12 mouse cellular contexts compared by ENCODE assay signal in the genomic region with DNA sequence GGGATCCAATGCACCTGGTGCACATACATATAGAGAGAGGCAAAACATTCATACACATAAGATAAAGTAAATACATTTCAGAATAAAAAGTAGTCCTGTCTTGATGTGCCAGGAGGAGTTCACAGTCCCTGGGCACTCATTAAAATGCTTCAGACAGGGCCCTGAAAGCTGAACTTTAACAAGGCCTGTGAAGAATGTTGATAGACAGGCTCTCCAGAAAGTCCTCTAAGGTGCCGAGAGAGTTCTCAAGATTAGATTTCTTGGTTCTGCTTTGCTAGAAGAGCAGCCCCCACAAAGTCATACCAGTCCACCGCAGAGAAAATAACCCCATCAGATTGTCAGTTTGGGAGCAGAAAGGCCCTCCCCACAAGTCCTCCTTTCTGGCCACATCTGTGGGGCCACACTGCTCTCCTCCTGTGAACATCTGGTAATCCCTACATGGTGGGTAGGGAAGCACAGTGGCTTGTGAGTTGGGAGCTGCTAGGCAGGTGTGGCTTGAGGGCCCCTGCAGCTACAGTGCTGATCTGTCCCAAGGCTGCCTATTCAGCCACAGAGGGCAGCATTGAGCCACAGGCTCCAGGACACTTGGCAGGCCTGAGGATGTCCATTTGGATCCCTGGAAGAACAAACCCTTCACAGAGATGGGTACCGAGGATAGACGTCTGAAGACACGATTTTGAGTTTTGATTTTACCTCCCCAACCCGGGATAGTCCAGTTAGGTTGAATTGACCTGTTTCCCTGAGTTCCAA. TPM values are rescaled to one million over a fixed set of nuclear protein-coding genes. Genes with fewer than 3 reads are reported as not detected.
DNase-seq lines count a peak whose midpoint lies in the region; ATAC-seq and TF ChIP-seq lines count a peak whose summit lies in the region.
"Had no signal": no experiment of that assay in that cellular context is flagged by ENCODE, and none has a peak within 500 bp of the region (broad histone marks: within the 10 kb centered on the region; RNA-seq: fewer than 3 reads in every experiment).

No protein-coding gene starts in this region.

- DNase-seq in adrenal gland, postnatal 14 days: peak; percentile 32
- no peak for DNase-seq in adrenal gland, postnatal 4 days (ENCODE audit: low spot score in 2 of 2)
- DNase-seq in hindbrain, postnatal 0 days (ENCODE audit: low spot score): peak; percentile 14
- peak; percentile 11 for DNase-seq in 416B (ENCODE audit: low read depth)
- peak; percentile 22 for DNase-seq in embryo, embryonic 10.5 days (ENCODE audit: low spot score)
- no peak for DNase-seq in right cerebral cortex, postnatal 14 days
- DNase-seq: kidney, postnatal 10 days had no signal

- no peak for ATAC-seq in hindbrain, postnatal 0 days
- ATAC-seq in hindbrain, embryonic 16.5 days: no peak
- ATAC-seq in intestine, embryonic 15.5 days: no peak

- TF ChIP-seq CTCF in hindbrain, postnatal 0 days (IDR thresholded peaks at IDR 0.05; ENCODE audit: low read depth): peak; percentile 55

- no peak overlapping the region for H3K4me3 ChIP-seq in hindbrain, postnatal 0 days (ENCODE audit: low read length)
- H3K4me3 ChIP-seq in hindbrain, embryonic 16.5 days (ENCODE audit: low read length): no peak overlapping the region
- no peak overlapping the region for H3K4me3 ChIP-seq in intestine, embryonic 15.5 days (replicated peaks)
- H3K4me3 ChIP-seq: embryonic facial prominence, embryonic 13.5 days; megakaryocyte, embryonic 14.5 days; neural tube, embryonic 15.5 days had no signal

- WGBS in hindbrain, postnatal 0 days: 87% methylated on average over 6 of the region's 6 CpGs
- WGBS in hindbrain, embryonic 16.5 days: 79% methylated on average over 6 of the region's 6 CpGs
- 78% methylated on average over 6 of the region's 6 CpGs for WGBS in intestine, embryonic 15.5 days

- H3K27ac ChIP-seq in hindbrain, postnatal 0 days: no peak overlapping the region
- no peak overlapping the region for H3K27ac ChIP-seq in hindbrain, embryonic 16.5 days (ENCODE audit: low read depth, low read length)
- H3K27ac ChIP-seq in intestine, embryonic 15.5 days: no peak overlapping the region
- H3K27ac ChIP-seq: embryonic facial prominence, embryonic 13.5 days; neural tube, embryonic 15.5 days had no signal

- H3K36me3 ChIP-seq in hindbrain, postnatal 0 days (ENCODE audit: insufficient read depth, low read length): no peaks in the 10 kb centered on the region
- no peaks in the 10 kb centered on the region for H3K36me3 ChIP-seq in hindbrain, embryonic 16.5 days (ENCODE audit: control insufficient read depth, insufficient read depth, low read length)
- no peaks in the 10 kb centered on the region for H3K36me3 ChIP-seq in intestine, embryonic 15.5 days
- H3K36me3 ChIP-seq: embryonic facial prominence, embryonic 13.5 days; neural tube, embryonic 15.5 days had no signal

- H3K4me1 ChIP-seq in hindbrain, postnatal 0 days (ENCODE audit: insufficient read depth, low read length): no peaks in the 10 kb centered on the region
- no peaks in the 10 kb centered on the region for H3K4me1 ChIP-seq in hindbrain, embryonic 16.5 days (ENCODE audit: control insufficient read depth, insufficient read depth, low read depth, low read length)
- no peaks in the 10 kb centered on the region for H3K4me1 ChIP-seq in intestine, embryonic 15.5 days (replicated peaks)
- H3K4me1 ChIP-seq: neural tube, embryonic 15.5 days had no signal

- no peaks in the 10 kb centered on the region for H3K27me3 ChIP-seq in hindbrain, postnatal 0 days (ENCODE audit: insufficient read depth, low read length)
- H3K27me3 ChIP-seq in hindbrain, embryonic 16.5 days (replicated peaks; ENCODE audit: control insufficient read depth, insufficient read depth, low read length): no peaks in the 10 kb centered on the region
- H3K27me3 ChIP-seq in intestine, embryonic 15.5 days (replicated peaks): no peaks in the 10 kb centered on the region
- H3K27me3 ChIP-seq: embryonic facial prominence, embryonic 13.5 days; neural tube, embryonic 15.5 days had no signal

- H3K4me2 ChIP-seq in hindbrain, postnatal 0 days (ENCODE audit: low read depth, low read length): no peak overlapping the region
- H3K4me2 ChIP-seq in hindbrain, embryonic 16.5 days (ENCODE audit: low read length): no peak overlapping the region
- H3K4me2 ChIP-seq in intestine, embryonic 15.5 days (replicated peaks): no peak overlapping the region
- H3K4me2 ChIP-seq: embryonic facial prominence, embryonic 13.5 days; neural tube, embryonic 15.5 days had no signal

- H3K9ac ChIP-seq in hindbrain, postnatal 0 days (replicated peaks; ENCODE audit: low read length): no peak overlapping the region
- no peak overlapping the region for H3K9ac ChIP-seq in hindbrain, embryonic 16.5 days (ENCODE audit: low read depth, low read length)
- no peak overlapping the region for H3K9ac ChIP-seq in intestine, embryonic 15.5 days
- H3K9ac ChIP-seq: embryonic facial prominence, embryonic 13.5 days; neural tube, embryonic 15.5 days had no signal

- H3K9me3 ChIP-seq in hindbrain, postnatal 0 days (ENCODE audit: low read length): no peaks in the 10 kb centered on the region
- no peaks in the 10 kb centered on the region for H3K9me3 ChIP-seq in hindbrain, embryonic 16.5 days (ENCODE audit: control insufficient read depth, low read length)
- H3K9me3 ChIP-seq in intestine, embryonic 15.5 days: no peaks in the 10 kb centered on the region
- H3K9me3 ChIP-seq: embryonic facial prominence, embryonic 13.5 days; neural tube, embryonic 15.5 days had no signal

RNA-seq across cellular contexts. Expression of gene Ehd4, which starts 31.3 kb away (rescaled TPM):
- 34.2 and 48.1 TPM in 2 replicates for total RNA-seq in adrenal gland, postnatal 14 days (2021)
- 10 to 100 TPM; 46.6 to 47.0 TPM for total RNA-seq in adrenal gland, postnatal 4 days (2021)
- 6.3 and 7.1 TPM in 2 replicates for total RNA-seq in hindbrain, postnatal 0 days (2014; rRNA removed)
- polyA plus RNA-seq in hindbrain, postnatal 0 days (2015; fragmentation: Nextera tagmentation; extraction: Ambion mirVana): 24.6 and 25.2 TPM in 2 replicates
- 19.2 and 20.7 TPM in 2 replicates for polyA plus RNA-seq in hindbrain, embryonic 16.5 days (2015; fragmentation: Nextera tagmentation; extraction: Ambion mirVana)
- 50.0 and 50.1 TPM in 2 replicates for polyA plus RNA-seq in intestine, embryonic 15.5 days (2015; fragmentation: Nextera tagmentation; extraction: Ambion mirVana)

RNA-seq across cellular contexts. Expression of gene Pla2g4e, which starts 59.4 kb away (rescaled TPM):
- total RNA-seq in adrenal gland, postnatal 14 days (2021): 0.48 and 0.53 TPM in 2 replicates
- 1 to 10 TPM; 2.2 to 2.9 TPM for total RNA-seq in adrenal gland, postnatal 4 days (2021)
- 14.9 and 15.0 TPM in 2 replicates for total RNA-seq in hindbrain, postnatal 0 days (2014; rRNA removed)
- polyA plus RNA-seq in hindbrain, postnatal 0 days (2015; fragmentation: Nextera tagmentation; extraction: Ambion mirVana): 6.7 and 8.0 TPM in 2 replicates
- polyA plus RNA-seq in hindbrain, embryonic 16.5 days (2015; fragmentation: Nextera tagmentation; extraction: Ambion mirVana): 5.1 and 5.7 TPM in 2 replicates
- polyA plus RNA-seq in intestine, embryonic 15.5 days (2015; fragmentation: Nextera tagmentation; extraction: Ambion mirVana): 0.06 and 0.09 TPM in 2 replicates

Comparison
In these comparisons a context has a peak if more than half of its experiments do, and no peak if none do; other contexts are left out.
1. DNase-seq: peak in adrenal gland, postnatal 14 days (single experiment), hindbrain, postnatal 0 days (single experiment), 416B (single experiment) and embryo, embryonic 10.5 days (single experiment); none in adrenal gland, postnatal 4 days (0 of 2) and right cerebral cortex, postnatal 14 days (single experiment).